Mouse (Mus musculus) lung, postnatal 14 days (tissue): ENCODE measurements at regions not wholly inside any gene's neighbourhood (a gene's known extent, or its start where the extent isn't known, plus 50 kb on each side); places are given as distances from the start of the nearest gene placed in this dataset.
A peak's percentile ranks its signal among the peaks of the same experiment; 100 is the strongest.

Source experiments
- DNase-seq: peaks from one replicate; pipeline ENCODE4 v3.0.0; 2021

DNA sequence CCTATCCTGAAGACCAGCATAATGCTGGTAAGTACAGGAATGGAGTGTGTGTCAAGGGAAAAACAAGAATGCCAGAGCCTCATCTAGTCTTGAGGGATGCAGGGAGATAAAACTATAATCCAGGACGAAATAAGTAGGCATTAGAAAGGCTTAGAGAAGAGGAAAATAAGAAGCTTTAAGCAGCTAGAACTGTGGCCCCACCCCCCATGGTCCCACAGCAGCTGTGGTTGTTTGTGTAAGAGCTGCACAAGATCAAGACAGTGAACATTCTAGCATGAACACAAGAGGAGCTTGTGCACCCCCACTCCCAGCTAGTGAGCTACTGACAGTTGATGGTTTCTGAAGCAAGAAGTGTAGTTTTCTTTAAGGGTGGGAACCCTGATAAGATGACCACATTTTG, 315.9 kb downstream of the Tmem135 start:
- no peak for DNase-seq

DNA sequence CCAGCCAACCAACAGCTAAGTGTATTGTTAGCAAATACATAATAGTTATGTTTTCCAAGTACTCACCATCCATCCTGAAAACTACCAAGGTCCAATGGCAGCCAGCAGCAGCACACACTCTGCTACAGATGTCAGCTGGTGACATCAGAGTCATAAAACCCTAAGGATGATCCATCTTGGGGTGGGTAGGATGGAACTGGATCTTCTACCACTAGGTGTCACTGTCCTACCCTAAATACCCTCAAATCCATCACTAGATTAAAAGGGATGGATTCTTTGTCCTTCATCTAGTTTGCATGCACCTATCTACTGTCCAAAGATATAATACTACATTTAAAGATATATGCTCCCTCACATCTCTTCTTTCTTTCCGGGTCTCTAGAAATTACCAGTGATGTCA, 317.7 kb downstream of the Tmem135 start:
- peak; percentile 24 for DNase-seq

DNA sequence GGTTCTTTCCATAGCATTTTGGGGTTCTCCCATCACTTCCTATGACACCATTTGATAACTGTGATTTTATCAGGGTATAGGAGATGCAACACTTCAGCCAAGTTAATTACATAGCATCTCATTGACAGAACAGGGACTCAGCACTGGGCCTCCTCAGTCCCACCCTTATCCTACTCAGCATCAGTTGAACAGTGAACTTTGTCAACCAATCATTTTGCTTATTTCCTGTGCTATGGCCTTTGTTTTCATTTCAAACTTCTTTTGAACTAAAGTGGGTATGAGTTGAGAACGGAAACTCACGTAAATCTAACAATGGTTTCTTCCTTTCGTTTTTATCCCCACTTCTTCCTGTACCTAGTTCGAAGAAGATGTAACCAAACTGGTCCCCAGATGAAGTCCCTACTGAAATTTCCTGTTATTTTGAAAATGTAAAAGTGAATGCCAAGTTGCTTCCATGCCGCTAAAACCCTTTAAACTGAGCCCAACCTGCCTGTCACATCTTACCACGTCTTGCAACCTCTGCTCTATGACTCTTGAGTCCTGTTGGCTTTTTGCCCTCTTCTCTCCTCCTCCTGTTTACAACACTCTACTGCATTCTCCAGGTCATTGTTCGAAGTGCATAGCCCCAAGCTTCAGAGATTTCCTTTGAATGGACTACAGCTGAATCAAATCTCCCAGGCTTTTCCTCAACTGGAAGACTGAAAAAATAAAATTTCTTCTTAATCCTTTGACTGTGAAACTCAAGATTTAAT, 329.9 kb downstream of the Tmem135 start:
- DNase-seq = no peak

DNA sequence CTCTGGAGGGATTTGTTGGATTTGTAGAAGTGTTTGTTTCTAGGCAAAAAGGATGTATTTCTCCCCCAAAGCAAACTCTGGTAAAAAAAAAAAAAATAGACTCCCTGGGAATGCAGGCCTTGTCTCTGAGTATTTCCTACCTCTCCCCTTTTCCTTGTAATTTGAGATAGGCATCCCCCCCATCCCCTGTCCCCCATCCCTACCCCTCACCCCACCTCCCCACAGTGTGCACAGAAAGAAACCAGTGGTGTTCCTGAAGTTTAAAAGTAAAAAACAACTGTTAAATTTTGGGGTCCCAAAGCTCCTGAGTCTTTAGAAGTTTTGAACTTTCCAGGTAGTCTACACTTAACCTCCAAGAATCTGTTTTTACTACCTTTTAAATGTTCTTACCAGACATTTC, 334.0 kb downstream of the Tmem135 start:
- no peak for DNase-seq

DNA sequence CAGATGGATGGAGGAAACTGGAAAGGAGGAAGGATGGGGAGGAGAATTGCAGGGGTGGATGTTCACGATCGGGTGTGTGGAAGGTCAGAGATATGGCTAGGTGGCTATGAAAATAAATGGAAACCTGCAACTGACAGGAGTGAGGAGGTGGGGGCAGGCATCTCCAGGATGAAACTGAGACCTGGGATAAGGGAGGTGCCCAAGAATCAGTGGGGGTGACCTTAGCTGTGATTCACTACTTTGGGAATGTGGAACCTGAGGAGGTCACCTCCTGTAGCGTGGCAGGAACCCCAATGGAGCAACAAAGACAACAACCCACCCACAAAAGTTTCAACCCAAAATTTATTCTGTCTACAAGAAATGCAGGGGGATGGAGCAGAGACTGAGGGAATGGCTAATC, 339.6 kb downstream of the Tmem135 start:
- DNase-seq = no peak

DNA sequence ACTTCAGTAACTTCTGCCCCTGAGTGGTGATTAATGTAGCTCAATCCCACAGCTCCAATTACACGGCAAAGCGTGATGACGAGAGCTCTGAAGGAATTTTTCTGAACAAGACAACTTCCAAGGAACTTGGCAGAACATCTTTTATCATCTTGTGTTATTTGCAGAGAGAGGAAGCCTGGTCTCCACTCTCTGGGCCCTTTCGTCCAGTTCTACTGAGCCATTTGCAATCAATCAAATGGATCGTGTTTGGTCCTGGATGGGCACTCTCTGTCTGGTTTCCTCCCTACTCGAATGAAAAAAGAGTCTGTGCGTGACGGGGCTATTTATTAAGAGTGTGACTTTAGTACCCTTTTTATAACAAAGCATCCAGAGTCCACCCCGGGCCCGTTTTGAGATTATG, 340.4 kb downstream of the Tmem135 start:
- DNase-seq = no peak

DNA sequence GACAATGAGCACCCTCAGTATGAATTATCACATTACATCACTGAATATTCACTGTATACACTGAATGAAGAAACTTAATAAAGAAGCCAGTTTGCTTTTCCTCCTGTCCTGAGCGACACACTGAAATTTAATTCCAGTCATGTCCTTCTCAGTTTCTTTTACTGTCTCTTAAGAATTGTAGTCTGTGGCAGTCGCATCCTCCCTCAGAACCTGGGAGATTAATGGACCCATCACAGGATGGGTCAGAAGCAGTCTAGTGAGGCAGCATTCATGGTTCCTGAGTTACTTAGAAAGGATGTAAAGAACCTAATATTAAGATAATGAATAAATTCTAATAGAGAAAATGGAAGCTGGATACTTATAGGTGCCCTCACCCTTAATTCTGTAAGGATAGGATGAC, 349.5 kb downstream of the Tmem135 start:
- no peak for DNase-seq

DNA sequence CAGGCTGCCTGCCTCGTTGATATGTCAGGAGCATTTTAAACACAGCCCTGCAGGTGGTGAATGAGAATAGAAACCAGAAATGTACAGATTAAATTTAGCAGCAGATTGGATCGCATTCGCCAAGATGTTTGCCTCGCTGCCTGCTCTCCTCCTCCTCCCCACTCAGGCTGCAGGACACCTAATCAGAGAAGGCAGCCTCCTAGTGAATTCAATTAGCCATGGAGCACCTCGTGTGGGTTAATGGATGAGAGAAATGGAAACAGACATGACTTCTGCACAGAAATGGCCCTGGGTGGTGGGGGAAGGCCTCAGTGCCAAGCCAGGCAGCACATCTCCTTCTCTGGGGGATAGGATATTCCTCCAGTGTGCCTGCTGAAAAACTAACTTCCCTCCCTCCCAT, 352.8 kb downstream of the Tmem135 start:
- no peak for DNase-seq

DNA sequence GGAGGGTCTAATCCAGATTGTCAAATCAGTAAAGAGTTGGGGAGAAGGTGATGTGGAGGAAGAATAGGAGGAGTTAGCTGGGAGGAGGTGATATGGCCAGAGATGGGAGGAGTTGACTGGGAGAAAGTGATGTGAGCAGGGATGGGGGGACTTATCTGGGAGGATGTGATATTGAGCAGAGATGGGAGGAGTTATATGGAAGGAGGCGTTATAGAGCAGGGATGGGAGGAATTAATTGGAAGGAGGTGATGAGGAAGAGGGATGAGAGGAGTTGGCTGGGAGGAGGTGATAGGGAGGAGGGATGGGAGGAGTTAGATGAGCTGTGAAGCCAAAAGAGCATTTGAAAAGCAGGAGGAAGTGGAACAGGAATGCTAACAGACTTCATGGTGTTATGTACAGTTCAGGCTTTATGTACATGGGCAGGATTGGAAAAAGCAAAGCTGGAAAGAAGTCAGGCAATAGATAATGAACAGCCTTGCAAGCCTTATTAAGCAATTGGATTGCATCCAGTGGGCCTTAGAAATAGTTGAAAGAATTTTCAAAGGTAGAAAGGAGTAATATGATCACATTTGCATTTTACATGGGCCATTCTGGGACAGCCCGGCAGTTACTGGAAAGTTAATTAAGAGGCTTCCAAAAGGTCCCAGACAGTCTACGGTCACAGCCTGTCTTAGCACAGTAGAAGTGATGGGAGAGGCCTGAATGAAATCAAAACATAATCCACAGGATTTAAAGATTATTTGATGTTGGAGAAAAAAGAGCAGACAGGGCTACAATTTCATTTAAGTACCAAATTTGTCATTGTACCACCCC, 357.4 kb downstream of the Tmem135 start:
- no peak for DNase-seq

DNA sequence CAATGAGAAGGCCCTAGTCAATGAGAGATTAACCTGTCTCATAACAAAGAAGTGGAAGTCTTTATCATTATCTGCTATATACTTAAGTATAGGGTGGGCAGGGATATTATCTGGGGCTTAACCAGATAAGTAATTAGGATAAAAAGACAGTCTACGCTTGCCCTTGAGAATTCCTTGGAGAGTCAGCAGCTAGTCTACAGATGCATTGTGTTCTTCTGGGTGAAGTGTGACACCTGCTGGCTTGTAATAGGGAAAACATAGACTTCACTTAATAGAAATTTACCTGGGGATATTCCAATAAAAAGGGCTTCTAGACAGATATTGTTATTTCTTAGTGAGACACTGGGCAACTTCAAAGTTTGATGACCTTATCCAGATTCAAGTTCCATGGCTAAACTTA, 361.0 kb downstream of the Tmem135 start:
- DNase-seq = peak; percentile 8

DNA sequence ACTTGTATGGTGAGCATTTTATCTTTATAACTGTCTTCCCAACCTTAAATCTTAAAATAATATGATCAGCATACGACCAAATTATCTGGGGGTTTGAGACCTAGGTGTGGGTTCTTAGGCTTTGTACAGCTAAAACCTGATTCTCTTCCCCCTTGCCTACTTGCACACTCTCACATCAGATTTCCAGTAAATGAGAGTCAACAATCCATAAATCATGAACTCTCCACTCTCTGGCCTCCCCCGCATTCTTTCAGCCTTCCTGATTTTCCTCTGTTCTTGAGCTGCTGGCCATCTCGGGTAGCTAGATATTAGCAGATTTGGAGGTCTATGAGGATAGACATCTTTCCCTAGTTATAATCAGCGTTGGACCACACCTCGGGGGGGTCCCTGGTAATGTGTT, 362.7 kb downstream of the Tmem135 start:
- DNase-seq = no peak

DNA sequence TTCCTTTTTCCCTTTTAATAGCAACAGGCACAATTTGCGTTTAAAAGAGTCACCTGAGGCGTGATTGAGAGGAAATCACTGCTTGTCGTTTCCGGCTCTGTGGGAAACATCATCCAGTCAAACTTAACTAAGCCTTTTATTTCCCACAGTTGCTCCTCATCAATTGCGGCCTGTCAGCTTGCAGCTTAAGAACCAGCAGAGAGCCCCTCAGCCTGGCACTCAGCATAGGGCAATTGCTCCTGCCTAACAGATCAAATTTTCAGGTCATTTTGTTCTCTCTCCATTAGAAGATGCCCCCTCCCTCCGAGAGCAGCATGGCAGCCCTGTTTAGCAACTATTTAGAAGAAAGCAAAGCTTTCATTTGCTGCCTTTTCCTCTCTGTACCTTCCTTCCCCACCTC, 363.9 kb downstream of the Tmem135 start:
- no peak for DNase-seq

DNA sequence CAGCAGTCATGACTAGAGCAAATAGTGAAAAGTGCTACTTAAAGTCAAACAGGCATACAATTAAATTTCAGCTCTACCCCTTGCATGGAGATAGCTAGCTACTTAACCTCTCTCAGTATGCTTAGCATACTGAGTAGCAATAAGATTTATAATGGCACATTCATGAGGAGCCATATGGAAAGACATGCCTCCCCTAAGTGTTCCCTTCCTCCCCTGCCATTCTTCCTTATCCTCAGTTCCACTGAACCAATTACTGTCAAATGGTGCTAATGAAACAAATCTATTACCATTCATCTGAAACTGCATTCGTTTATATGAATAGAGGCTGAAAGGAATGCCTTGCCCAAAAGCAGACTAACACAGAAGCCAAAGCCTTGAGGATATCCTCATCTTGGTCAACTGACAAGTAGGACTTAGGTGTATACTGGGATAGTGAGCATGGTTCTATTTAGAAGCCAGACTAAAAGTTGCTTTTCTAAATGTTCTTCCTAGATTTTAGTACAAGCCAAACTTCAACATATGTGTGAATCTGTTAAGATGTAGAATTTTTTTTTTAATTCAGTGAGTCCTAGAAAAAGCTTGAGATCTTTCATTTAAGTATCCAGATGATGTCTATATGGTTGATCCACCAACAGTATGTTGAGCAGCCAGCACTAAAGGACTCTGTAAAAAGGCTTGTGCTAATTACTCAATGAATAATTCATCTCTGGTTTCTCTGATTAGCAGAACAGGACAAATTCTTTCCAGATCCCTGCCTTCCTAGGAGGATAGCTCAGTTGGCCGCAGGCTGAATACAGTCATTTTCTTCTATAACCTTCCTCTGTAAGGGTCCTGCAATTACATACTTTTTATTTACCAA, 368.7 kb downstream of the Tmem135 start:
- DNase-seq = no peak

DNA sequence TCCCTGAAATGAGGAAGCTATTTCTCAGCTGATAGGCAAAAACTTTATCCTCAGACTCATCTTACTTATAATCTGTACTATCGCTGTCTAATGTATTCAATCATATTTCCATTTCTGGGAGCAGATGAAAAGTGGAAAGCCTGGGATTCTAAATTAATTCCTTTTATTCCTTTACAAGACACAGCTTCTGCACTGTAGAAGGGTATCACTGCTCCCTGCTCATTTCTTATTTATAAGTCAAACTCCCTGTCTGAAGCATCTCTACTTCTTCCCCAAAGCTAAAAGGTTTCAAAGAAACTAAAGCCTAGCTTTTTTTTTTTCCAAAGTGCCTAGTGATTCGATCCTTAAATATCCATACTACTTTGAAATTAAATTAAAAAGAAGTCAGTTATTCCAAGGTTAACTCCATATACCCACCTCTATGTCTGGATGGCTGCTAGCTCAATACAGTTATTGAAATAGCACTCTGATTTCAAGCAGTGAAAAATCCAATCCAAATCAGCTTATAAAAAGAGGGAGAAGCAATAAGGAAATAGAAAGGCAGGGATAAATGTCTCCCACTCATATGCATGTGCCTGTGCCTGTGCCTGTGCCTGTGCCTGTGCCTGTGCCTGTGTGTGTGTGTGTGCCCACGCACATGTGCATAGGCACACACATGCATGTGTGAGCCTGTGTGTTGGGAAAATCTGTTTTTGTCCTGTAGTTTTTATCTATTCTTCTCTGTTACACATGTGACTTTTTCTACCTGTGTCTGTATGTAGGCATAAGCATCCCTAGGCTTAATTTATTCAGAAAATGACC, 380.6 kb downstream of the Tmem135 start:
- DNase-seq = no peak

DNA sequence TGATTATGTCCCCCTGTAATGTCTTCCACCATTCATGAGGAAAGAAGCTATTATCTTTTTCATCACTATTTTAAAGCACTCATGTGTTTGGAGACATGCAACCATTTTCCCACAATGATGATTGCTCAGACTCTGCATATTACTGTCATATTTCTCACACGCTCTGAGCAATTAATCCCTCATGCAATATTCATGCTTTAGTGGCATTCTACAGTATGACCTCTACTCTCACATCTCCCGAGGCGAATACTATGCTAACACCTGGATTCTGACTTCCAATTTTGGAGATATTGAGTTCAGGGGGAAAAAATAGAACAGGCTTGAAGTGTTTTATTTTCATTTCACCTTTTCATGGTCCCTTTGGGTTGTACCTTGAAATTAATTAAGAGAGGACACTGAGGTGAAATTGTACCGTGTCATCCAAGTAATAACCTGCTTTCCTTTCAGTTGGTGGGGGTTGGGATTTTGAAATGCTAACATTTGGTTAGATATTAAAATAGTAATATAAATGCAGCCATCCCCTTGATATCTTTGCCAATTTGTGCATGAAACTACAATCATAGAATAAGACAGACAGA, 405.1 kb downstream of the Tmem135 start:
- DNase-seq = no peak

DNA sequence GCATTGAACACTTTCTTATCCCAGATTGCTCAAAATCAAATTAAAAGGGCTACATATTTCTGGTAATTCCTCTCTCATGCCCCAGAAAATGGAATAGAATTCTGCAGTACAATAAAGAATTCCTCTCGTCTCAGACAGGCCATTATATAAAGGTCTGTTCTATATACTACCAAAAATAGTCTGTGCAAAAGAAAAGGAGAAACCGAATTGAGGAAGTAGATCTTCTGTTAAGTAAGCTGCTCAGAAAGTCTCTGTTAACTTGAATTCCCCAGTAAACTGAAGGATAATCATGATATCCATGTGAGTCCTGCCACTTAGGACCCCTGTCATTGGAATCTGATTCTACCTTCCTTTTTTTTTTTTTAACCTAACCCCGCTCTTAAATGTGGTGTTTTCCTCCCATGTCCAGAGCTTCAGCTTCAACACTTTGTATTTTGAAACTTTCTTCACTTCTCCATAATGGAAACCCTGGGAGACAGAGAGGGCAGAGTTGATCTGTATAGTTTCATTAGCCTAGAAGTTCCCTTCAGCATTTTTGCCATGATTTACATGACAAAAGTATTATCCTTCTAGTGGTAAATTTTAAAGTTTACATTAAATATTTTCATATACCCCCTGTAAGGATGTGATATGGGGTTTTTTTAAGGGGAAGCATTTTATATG, 406.1 kb downstream of the Tmem135 start:
- no peak for DNase-seq

DNA sequence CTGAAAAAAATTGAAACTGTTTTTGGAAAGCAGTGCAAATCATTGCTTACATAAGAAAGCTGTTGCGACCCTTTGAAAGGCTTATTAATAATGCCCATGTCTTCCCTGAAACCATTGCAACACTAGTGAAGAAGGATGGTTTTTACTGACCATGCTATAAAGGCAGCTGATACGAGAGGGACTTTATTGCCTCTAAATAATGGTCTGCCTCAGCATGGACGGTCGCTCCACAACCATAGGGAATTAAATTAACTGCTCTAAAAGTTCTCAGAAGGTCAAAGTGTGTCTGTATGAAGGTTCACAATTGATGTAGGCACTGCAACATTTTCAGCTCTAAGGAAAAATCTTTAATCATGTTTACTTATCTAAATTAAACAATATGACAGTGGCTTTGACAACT, 429.6 kb downstream of the Tmem135 start:
- DNase-seq = no peak

DNA sequence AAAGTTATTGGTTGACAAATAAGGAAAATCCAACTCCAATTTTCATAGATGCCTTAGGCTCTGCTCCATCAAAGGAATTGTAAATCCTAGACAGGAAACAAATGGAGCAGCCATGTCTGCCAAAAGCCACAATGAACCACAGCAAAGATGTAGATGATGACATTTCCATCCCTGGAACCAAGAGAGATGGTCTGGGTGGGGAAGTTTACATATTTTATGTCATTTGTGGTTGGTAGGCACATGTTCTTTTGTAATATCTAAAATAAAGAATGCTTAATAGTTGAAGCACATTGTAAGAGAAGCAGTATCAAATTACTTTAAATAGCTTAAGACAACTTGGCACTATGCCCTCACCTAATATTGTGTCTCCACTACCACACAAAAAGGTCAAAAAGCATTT, 443.2 kb downstream of the Tmem135 start:
- DNase-seq = no peak

DNA sequence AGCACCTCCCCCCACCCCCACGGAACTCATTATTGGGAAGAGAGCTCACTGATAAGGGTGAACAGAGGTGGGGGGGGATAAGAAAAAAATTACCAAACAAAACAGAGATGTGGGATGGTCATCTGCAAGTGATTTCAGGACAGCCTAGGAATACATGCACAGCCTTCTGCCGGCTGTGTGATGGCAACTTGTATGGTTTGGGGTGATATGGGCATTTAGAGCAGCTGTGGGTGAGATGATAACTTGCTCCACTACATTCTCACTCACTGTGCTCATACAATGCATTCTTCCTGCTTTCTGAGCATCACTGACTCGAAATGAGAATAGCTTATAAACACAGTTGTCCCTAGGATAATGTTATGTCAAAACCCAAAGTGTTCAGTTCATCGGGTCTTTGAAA, 443.8 kb downstream of the Tmem135 start:
- DNase-seq = no peak

DNA sequence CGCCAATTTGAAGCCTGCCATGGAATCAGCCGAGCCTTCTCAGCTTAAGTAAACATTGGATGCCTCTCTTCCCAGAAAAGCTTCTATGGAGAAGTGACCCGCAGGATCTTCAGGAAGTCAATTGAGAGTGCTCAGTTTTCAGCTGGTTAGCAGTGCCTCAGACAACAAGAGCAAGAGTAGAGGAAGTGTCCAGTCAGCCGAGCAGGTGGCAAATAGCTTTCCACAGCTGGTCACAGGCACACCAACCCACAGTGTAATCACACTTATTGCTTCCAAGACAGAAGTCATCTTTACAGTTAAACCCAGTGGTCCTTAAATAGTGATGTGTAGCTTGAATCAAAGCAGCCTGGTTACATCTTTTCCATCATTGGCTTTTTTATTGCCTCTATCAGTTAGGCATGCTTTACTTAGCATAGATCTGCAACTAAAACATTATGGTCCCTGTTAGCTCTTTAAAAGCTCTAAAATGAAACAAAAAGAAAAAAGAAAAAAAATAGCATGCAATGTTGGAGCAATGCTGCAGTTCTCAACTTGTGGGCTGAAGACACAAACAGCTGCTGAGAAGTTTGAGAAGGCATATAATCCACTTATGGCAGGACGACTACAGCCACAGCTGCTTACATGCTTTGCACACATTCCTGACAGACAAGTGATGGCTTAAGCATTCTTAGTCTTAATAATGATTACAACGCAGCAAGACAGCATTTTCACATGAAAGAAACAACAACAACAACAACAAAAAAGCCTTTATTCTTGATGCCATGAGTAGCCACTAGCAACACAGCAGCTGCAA, 444.5 kb downstream of the Tmem135 start:
- DNase-seq = no peak

DNA sequence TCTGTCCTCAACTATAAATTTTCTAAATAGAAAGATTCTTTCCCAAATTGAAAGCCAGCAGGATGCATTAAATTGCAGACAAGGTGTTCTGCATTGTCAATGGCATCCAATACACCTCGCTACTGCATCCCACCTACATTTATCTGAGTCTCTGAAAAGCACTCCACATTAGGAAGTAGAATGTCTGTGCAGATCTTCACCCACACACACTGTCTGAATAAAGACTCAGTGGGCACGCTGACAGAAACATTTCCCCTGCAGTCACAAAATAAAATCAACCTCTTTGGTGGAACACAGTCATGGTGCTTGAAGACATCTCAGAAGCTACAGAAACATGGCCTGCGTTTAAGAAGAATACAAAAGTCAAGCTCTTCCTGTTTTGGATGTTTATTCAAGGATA, 449.0 kb downstream of the Tmem135 start:
- DNase-seq = no peak
